Mouse (Mus musculus): ENCODE measurements around the gene Vav3.

GRCm38 (mm10) chr3:109622816-109623215, 282.4 kb downstream of the Vav3 start:
- TF ChIP-seq POLR2A (IDR thresholded peaks at IDR 0.05; ENCODE audit: low read depth, low read length) (no peak), CTCF (IDR thresholded peaks at IDR 0.05; ENCODE audit: extremely low read depth, insufficient read depth, insufficient read length, insufficient replicate concordance) (no peak)
